Mouse (Mus musculus) natural killer cell, adult 2 months (primary cell): ENCODE results near the gene Psip1.
"Not testable (repeated sequence)": the region's sequence is repeated elsewhere in the genome, so short reads cannot be mapped to it uniquely, and the experiment has no call there.

Experiments used
- DNase-seq, 2 experiments: peaks; one replicate each; pipeline ENCODE4 v3.0.0; 2022; ENCODE audit warnings: low spot score in 2 of 2

The Psip1 gene

GRCm38 (mm10) chr4:83486117-83486901 is at the start of gene Psip1:
TSS of gene Psip1 (minus strand) at chr4:83486459.
- DNase-seq: peak; percentile 85 to 88

GRCm38 (mm10) chr4:83534024-83534423 is 47.8 kb upstream of the Psip1 start:
- peak; percentile 7 to 44 for DNase-seq

GRCm38 (mm10) chr4:83533168-83533911 is 47.1 kb upstream of the Psip1 start:
- peak in 1 of 2 experiments; percentile 7 for DNase-seq

- DNase-seq: not testable (repeated sequence)
Observed at GRCm38 (mm10) chr4:83530060-83530459, 43.8 kb upstream of the Psip1 start.

GRCm38 (mm10) chr4:83527921-83528320 is 41.7 kb upstream of the Psip1 start:
- DNase-seq: peak; percentile 47 to 68

- no peak for DNase-seq
Observed at GRCm38 (mm10) chr4:83526988-83527334, 40.7 kb upstream of the Psip1 start.

- no peak for DNase-seq
Observed at GRCm38 (mm10) chr4:83526270-83526987, 40.2 kb upstream of the Psip1 start.

GRCm38 (mm10) chr4:83525690-83526055 is 39.4 kb upstream of the Psip1 start:
- DNase-seq: no peak

GRCm38 (mm10) chr4:83524843-83525689 is 38.8 kb upstream of the Psip1 start, which contains the start of gene Ccdc171:
TSS of gene Ccdc171 (plus strand) at chr4:83525545.
- peak; percentile 92 to 94 for DNase-seq

- no peak for DNase-seq
Observed at GRCm38 (mm10) chr4:83524456-83524842, 38.2 kb upstream of the Psip1 start.

- DNase-seq: no peak
Observed at GRCm38 (mm10) chr4:83522066-83522465, 35.8 kb upstream of the Psip1 start.

- DNase-seq: no peak
Observed at GRCm38 (mm10) chr4:83520308-83520707, 34.0 kb upstream of the Psip1 start.

GRCm38 (mm10) chr4:83519807-83520206 is 33.5 kb upstream of the Psip1 start:
- DNase-seq: no peak

- DNase-seq: no peak
Observed at GRCm38 (mm10) chr4:83519148-83519547, 32.9 kb upstream of the Psip1 start.

GRCm38 (mm10) chr4:83516144-83516543 is 29.9 kb upstream of the Psip1 start:
- not testable (repeated sequence) for DNase-seq

GRCm38 (mm10) chr4:83514976-83515669 is 28.9 kb upstream of the Psip1 start:
- DNase-seq: no peak

GRCm38 (mm10) chr4:83514183-83514582 is 27.9 kb upstream of the Psip1 start:
- no peak for DNase-seq

- DNase-seq: no peak
Observed at GRCm38 (mm10) chr4:83512644-83513043, 26.4 kb upstream of the Psip1 start.

GRCm38 (mm10) chr4:83512217-83512616 is 26.0 kb upstream of the Psip1 start:
- DNase-seq: no peak

GRCm38 (mm10) chr4:83511083-83511482 is 24.8 kb upstream of the Psip1 start:
- DNase-seq: no peak

GRCm38 (mm10) chr4:83509600-83509999 is 23.3 kb upstream of the Psip1 start:
- DNase-seq: no peak
